Mouse (Mus musculus) intestine, embryonic 16.5 days (tissue): ENCODE data around the gene Atp4b. TPM values are rescaled to one million over a fixed set of nuclear protein-coding genes. Genes with fewer than 3 reads are reported as not detected.
A peak's percentile ranks its signal among the peaks of the same experiment; 100 is the strongest.

Experiments used
- ATAC-seq: fragments of 200-750 bp; cut with Nextera tagmentation; 2 replicates; pipeline ENCODE4 v1.8.0; 2017; ENCODE audit warnings: moderate TSS enrichment, moderate library complexity
- H3K27ac ChIP-seq: fragments of 300-500 bp; sonication (generic); 2 replicates; pipeline ENCODE4 v1.5.1; 2014; ENCODE audit warnings: mild to moderate bottlenecking, low read length
- H3K27me3 ChIP-seq: fragments of 300-500 bp; sonication (generic); replicated peaks from 2 replicates; pipeline ENCODE4 v1.6.1; 2014; ENCODE audit warnings: low read length, control low read depth, mixed read lengths; ENCODE audit not compliant: control insufficient read depth, insufficient read depth
- H3K36me3 ChIP-seq: fragments of 300-500 bp; sonication (generic); 2 replicates; pipeline ENCODE4 v1.6.1; 2014; ENCODE audit warnings: low read length, control low read depth; ENCODE audit not compliant: control insufficient read depth, insufficient read depth
- H3K4me1 ChIP-seq: fragments of 300-500 bp; sonication (generic); 2 replicates; pipeline ENCODE4 v1.6.1; 2014; ENCODE audit warnings: low read length, control low read depth, mixed read lengths; ENCODE audit not compliant: control insufficient read depth, insufficient read depth
- H3K4me2 ChIP-seq: fragments of 300-500 bp; sonication (generic); 2 replicates; pipeline ENCODE4 v1.6.1; 2014; ENCODE audit warnings: low read depth, low read length, control low read depth
- H3K4me3 ChIP-seq: fragments of 300-500 bp; sonication (generic); 2 replicates; pipeline ENCODE4 v1.5.1; 2014; ENCODE audit warnings: mild to moderate bottlenecking, low read length
- H3K9ac ChIP-seq: fragments of 300-500 bp; sonication (generic); 2 replicates; pipeline ENCODE4 v1.6.1; 2014; ENCODE audit warnings: low read depth, low read length
- H3K9me3 ChIP-seq: fragments of 300-500 bp; sonication (generic); 2 replicates; pipeline ENCODE4 v1.6.1; 2016; ENCODE audit warnings: low read length, control low read depth; ENCODE audit not compliant: control insufficient read depth
- WGBS: fragments of 180-500 bp; shearing (Covaris S2); extraction: QIAGEN DNeasy Blood & Tissue Kit; methylation state at CpG from one replicate; pipeline ENCODE4 v1.1.7; 2014; 5-methylcytosine and 5-hydroxymethylcytosine counted together
- polyA plus RNA-seq: library from polyadenylated mRNA; unstranded; fragments of >200 nt; fragmentation: Nextera tagmentation; extraction: Ambion mirVana; gene quantifications from 2 replicates; pipeline ENCODE4 v1.2.1, GENCODE M21; 2015

Atp4b gene
- polyA plus RNA-seq: not detected in 2 replicates

- Histone ChIP-seq H3K4me2 (no peak within 1 kb of the TSS), H3K4me3 (no peak within 1 kb of the TSS), H3K9ac (no peak within 1 kb of the TSS), H3K4me1 (no peaks in the 10 kb centered on the region), H3K27ac (no peak within 1 kb of the TSS), H3K9me3 (no peaks in the 10 kb centered on the region), H3K27me3 (no peaks in the 10 kb centered on the region), H3K36me3 (no peaks in the 10 kb centered on the region)
- ATAC-seq: no peak
- WGBS: 76% methylated on average over 5 of the region's 5 CpGs
Measured at GRCm38 (mm10) chr8:13396725-13397124, at the start of gene Atp4b. Atp4b (minus strand) TSS chr8:13396825.

DNA sequence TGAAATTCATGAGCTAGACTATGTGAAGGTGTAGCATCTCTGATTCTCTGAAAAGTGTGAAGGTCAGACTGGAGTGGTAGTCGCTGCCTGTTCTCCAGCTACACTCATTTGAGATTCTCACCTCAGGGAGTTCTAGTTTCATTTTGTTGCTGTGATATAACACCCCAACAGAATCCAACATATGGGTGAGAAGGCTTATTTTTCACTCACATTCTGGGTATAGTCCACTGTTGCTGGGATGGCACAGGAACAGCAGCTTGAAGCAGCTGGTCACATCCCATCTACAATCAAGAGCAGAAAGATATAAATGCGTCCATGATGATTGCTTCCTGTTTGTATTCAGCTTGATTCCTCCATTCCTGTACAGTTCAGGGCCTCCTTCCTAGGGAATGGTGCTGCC lies 45.5 kb upstream of the Atp4b start:
- Histone ChIP-seq H3K36me3 (no peaks in the 10 kb centered on the region), H3K4me1 (no peaks in the 10 kb centered on the region), H3K9me3 (no peaks in the 10 kb centered on the region), H3K27ac (no peak overlapping the region), H3K4me3 (no peak overlapping the region), H3K4me2 (no peak overlapping the region), H3K9ac (no peak overlapping the region), H3K27me3 (0 out of 2 replicates have a peak, but pooled peaks cover under 1% of the 10 kb centered on the region)
- 89% methylated on average over 2 of the region's 2 CpGs for WGBS
- no peak for ATAC-seq

GRCm38 (mm10) chr8:13437531-13437930 lies 40.9 kb upstream of the Atp4b start:
- H3K4me1 ChIP-seq: no peaks in the 10 kb centered on the region
- H3K36me3 ChIP-seq: no peaks in the 10 kb centered on the region
- H3K27me3 ChIP-seq: peaks cover 28% of the 10 kb centered on the region
- WGBS: 72% methylated on average over 2 of the region's 2 CpGs
- H3K27ac ChIP-seq: no peak overlapping the region
- no peak overlapping the region for H3K4me3 ChIP-seq
- H3K4me2 ChIP-seq: no peak overlapping the region
- no peak overlapping the region for H3K9ac ChIP-seq
- ATAC-seq: no peak
- no peaks in the 10 kb centered on the region for H3K9me3 ChIP-seq

DNA sequence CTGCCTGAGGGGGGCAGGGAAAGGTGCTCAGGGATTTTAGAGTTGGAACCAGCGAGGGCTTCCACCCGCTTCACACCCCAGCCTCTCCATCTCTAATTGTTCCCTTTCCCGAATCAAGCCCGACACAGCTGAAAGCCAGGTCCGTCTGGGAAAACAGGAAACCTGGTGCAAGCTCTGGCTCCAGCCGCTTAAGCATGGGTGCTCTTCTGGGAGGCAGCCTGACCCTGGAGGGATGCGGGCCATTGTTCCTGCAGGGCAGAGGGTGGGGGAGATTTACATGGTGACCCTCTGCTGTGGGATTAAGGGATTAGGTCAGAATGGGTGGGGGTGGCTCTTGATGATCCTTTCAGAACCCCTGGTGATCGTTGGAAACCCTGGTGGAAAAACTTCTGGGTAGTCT lies 39.4 kb upstream of the Atp4b start:
- WGBS: 13% methylated on average over 8 of the region's 8 CpGs
- ATAC-seq: no peak
- no peak overlapping the region for H3K4me2 ChIP-seq
- H3K4me1 ChIP-seq: no peaks in the 10 kb centered on the region
- H3K27ac ChIP-seq: no peak overlapping the region
- no peaks in the 10 kb centered on the region for H3K9me3 ChIP-seq
- H3K9ac ChIP-seq: no peak overlapping the region
- H3K36me3 ChIP-seq: no peaks in the 10 kb centered on the region
- H3K4me3 ChIP-seq: peak overlapping the region; percentile 18; the same call in 1 of the 2 replicates
- peaks cover 28% of the 10 kb centered on the region for H3K27me3 ChIP-seq

DNA sequence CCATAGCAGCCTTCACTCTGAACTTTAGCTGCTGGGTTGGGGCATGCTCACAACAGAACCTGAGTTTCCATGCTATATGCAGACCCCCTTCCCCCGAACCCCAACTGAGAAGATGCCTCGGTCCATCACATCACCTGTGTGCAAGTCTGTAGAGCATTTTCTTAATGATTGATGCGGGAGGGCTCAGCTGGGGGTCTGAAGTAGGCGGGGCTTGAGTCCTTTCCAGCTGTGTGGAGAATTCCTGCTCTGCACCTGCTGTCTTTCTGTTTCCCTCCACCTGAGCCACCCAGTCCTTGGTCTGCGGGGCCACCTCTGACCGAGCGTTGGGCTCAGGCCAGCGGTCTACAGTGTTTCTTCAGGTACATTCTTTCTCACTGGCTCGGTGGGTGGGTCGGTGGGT lies 38.3 kb upstream of the Atp4b start, which contains the start of gene Tmem255b:
Gene Tmem255b (plus strand): TSS at position 301 of the 400 bp plus-strand sequence.
- WGBS: 19% methylated on average over 10 of the region's 10 CpGs

GRCm38 (mm10) chr8:13433130-13433529 lies 36.5 kb upstream of the Atp4b start:
- 78% methylated on average over 5 of the region's 5 CpGs for WGBS
- no peak overlapping the region for H3K9ac ChIP-seq
- no peak overlapping the region for H3K27ac ChIP-seq
- no peaks in the 10 kb centered on the region for H3K9me3 ChIP-seq
- no peaks in the 10 kb centered on the region for H3K36me3 ChIP-seq
- no peaks in the 10 kb centered on the region for H3K4me1 ChIP-seq
- H3K4me3 ChIP-seq: no peak overlapping the region
- peaks cover 28% of the 10 kb centered on the region for H3K27me3 ChIP-seq
- ATAC-seq: no peak
- H3K4me2 ChIP-seq: no peak overlapping the region

More for the DNA sequence above, 38.3 kb upstream of the Atp4b start, which contains the start of gene Tmem255b:
- no peaks in the 10 kb centered on the region for H3K9me3 ChIP-seq
- H3K36me3 ChIP-seq: no peaks in the 10 kb centered on the region
- H3K27me3 ChIP-seq: peaks cover 28% of the 10 kb centered on the region
- no peak within 1 kb of the TSS for H3K27ac ChIP-seq
- H3K4me2 ChIP-seq: no peak within 1 kb of the TSS
- H3K4me3 ChIP-seq: peak within 1 kb of the TSS; percentile 18
- ATAC-seq: no peak
- no peaks in the 10 kb centered on the region for H3K4me1 ChIP-seq
- 0 out of 2 replicates have a peak within 1 kb of the TSS, but pooled peaks have one; percentile 19 for H3K9ac ChIP-seq

DNA sequence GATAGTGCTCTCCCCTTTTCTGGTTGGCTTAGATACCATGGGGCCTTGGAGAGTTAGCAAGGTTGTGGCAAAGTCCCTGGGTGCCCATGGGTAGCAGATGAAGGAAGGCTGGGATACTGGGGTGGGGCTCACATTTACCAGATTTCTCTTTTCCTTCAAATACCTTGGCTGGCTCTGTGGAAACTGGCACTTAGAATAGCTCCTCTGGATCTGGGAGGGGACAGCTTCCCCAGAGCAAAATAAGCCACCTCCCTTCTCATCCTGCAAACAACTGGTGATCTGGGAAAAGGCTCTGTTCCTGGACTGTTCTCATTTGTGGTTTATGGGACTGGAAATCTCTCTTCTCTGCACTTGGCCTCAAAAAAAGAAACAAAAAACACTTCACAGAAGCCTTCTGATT lies 34.2 kb upstream of the Atp4b start:
- Histone ChIP-seq H3K27ac (no peak overlapping the region), H3K9me3 (no peaks in the 10 kb centered on the region), H3K4me3 (no peak overlapping the region), H3K4me2 (no peak overlapping the region), H3K9ac (no peak overlapping the region), H3K36me3 (no peaks in the 10 kb centered on the region), H3K27me3 (peaks cover 16% of the 10 kb centered on the region; the same call in 1 of the 2 replicates), H3K4me1 (no peaks in the 10 kb centered on the region)
- no peak for ATAC-seq

- H3K36me3 ChIP-seq: no peaks in the 10 kb centered on the region
- peaks cover 13% of the 10 kb centered on the region; the same call in 1 of the 2 replicates for H3K27me3 ChIP-seq
- WGBS: 63% methylated on average over 7 of the region's 7 CpGs
- H3K27ac ChIP-seq: no peak overlapping the region
- H3K9me3 ChIP-seq: no peaks in the 10 kb centered on the region
- ATAC-seq: no peak
- no peaks in the 10 kb centered on the region for H3K4me1 ChIP-seq
- H3K9ac ChIP-seq: no peak overlapping the region
- H3K4me3 ChIP-seq: no peak overlapping the region
- no peak overlapping the region for H3K4me2 ChIP-seq
Measured at GRCm38 (mm10) chr8:13430412-13430811, 33.8 kb upstream of the Atp4b start.

GRCm38 (mm10) chr8:13428156-13428555 lies 31.5 kb upstream of the Atp4b start:
- no peak overlapping the region for H3K4me3 ChIP-seq
- no peak overlapping the region for H3K27ac ChIP-seq
- no peak for ATAC-seq
- no peak overlapping the region for H3K9ac ChIP-seq
- no peaks in the 10 kb centered on the region for H3K27me3 ChIP-seq
- 79% methylated on average over 9 of the region's 9 CpGs for WGBS
- no peak overlapping the region for H3K4me2 ChIP-seq
- H3K9me3 ChIP-seq: no peaks in the 10 kb centered on the region
- no peaks in the 10 kb centered on the region for H3K36me3 ChIP-seq
- H3K4me1 ChIP-seq: no peaks in the 10 kb centered on the region

DNA sequence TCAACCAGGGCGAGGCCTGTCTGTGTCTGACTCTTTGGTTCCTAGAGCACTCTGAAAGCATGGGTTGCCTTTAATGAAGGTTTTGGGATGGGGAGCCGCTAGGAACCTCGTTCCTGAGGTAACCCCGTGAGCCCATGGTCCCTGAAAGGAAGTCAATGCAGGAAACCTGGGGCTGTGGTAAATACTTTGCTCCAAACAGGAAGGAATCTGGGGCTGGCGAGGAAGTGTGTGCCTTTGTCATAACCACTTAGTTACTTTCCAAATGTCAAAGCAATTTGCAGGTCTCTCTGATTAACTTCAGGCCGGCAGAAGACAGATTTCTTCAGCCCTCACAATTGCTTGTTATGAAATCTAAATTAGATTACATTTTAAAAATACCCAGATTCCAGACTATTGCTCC lies 30.7 kb upstream of the Atp4b start:
- H3K4me1 ChIP-seq: no peaks in the 10 kb centered on the region
- no peak overlapping the region for H3K27ac ChIP-seq
- H3K4me2 ChIP-seq: no peak overlapping the region
- 65% methylated on average over 6 of the region's 6 CpGs for WGBS
- no peak for ATAC-seq
- H3K4me3 ChIP-seq: no peak overlapping the region
- H3K36me3 ChIP-seq: no peaks in the 10 kb centered on the region
- H3K9ac ChIP-seq: no peak overlapping the region
- no peaks in the 10 kb centered on the region for H3K9me3 ChIP-seq
- H3K27me3 ChIP-seq: no peaks in the 10 kb centered on the region
